Mouse (Mus musculus): ENCODE measurements around the gene Phf21a.

Gene Phf21a

GRCm38 (mm10) chr2:92240299-92240698 lies 147.4 kb downstream of the Phf21a start:
- ChIA-PET CTCF (interaction anchor here in 1 of 4 experiments (1.0 kb wide), 1 partner anchor 9 kb away, joined by 4 read pairs; no protein-coding TSS in a partner anchor), POLR2A (interaction anchor here in 1 of 4 experiments (0.8 to 2.3 kb wide), 5 partner anchors 7 to 28 kb away, joined by 3 to 6 read pairs (median 3); no protein-coding TSS in a partner anchor)

DNA sequence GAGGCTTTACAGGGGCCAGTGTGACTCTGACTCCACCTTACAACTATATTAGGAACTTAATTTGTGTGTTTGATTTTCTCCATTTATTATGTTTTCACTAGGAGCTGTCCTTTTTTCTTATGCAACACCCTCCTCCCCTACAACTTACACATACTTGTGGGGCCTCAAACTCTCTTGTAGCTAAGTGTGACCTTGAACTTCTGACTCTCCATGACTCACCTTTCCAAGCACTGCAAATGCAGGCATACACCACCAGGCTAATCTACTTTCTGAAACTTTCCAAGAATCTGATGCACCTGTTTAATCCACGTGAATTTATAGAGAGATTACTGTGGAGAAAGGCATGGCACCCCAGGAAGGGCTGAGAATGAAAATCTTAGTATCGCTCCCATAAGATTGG lies 147.9 kb downstream of the Phf21a start:
- ChIA-PET CTCF (interaction anchor here in 1 of 4 experiments (1.0 kb wide), 1 partner anchor 9 kb away, joined by 4 read pairs; no protein-coding TSS in a partner anchor), POLR2A (interaction anchor here in 1 of 4 experiments (0.9 to 2.3 kb wide), 4 partner anchors 8 to 28 kb away, joined by 3 to 6 read pairs (median 4); no protein-coding TSS in a partner anchor)

- CTCF ChIA-PET = no interaction called here
- POLR2A ChIA-PET = interaction anchor here in 1 of 4 experiments (0.9 to 2.3 kb wide), 4 partner anchors 8 to 27 kb away, joined by 3 to 6 read pairs (median 4); no protein-coding TSS in a partner anchor
These were observed 148.4 kb downstream of the Phf21a start for GRCm38 (mm10) chr2:92241317-92241716.

GRCm38 (mm10) chr2:92246112-92246511 lies 153.2 kb downstream of the Phf21a start:
- CTCF ChIA-PET = interaction anchor here in 2 of 4 experiments (0.5 to 0.7 kb wide), 4 partner anchors 168 to 601 kb away, joined by 3 to 10 read pairs (median 3); no protein-coding TSS in a partner anchor
- POLR2A ChIA-PET = interaction anchor here in 1 of 4 experiments (0.7 kb wide), 2 partner anchors 10 to 23 kb away, joined by 3 to 4 read pairs; no protein-coding TSS in a partner anchor

DNA sequence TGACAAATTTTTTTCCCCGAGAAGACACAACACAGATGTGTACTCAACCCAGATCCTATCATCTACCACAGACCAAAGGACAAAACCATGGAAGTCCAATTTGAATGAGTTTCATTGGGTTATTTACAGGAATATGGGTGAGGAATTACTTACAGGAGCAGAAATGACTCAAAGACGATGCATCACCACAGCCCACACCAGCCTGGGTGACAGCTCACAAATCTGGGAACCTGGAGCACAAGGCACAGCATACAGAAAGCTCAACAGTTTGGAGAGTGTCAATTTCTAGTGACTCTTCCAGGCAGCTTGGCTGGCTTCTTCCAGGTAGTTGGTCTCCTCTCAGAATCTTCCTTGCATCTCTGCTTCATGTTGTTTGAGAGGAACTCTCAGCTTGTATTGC lies 154.8 kb downstream of the Phf21a start:
- CTCF ChIA-PET = interaction anchor here in 1 of 4 experiments (0.5 kb wide), 1 partner anchor 33 kb away, joined by 6 read pairs; no protein-coding TSS in a partner anchor
- POLR2A ChIA-PET = interaction anchor here in 3 of 4 experiments (0.6 to 0.9 kb wide), 3 partner anchors 10 to 724 kb away, joined by 3 to 5 read pairs (median 3); no protein-coding TSS in a partner anchor

- POLR2A ChIA-PET = interaction anchor here in 1 of 4 experiments (0.5 to 1.4 kb wide), 2 partner anchors 9 to 521 kb away, joined by 3 read pairs; no protein-coding TSS in a partner anchor
These were observed 157.6 kb downstream of the Phf21a start for GRCm38 (mm10) chr2:92250472-92250871.

GRCm38 (mm10) chr2:92253777-92254176 lies 160.9 kb downstream of the Phf21a start:
- ChIA-PET CTCF (interaction anchor here in 2 of 4 experiments (0.5 to 0.6 kb wide), 2 partner anchors 71 to 1678 kb away, joined by 3 to 4 read pairs; no protein-coding TSS in a partner anchor), POLR2A (interaction anchor here in 1 of 4 experiments (0.7 to 1.1 kb wide), 2 partner anchors 9 to 14 kb away, joined by 3 read pairs; no protein-coding TSS in a partner anchor)

More at GRCm38 (mm10) chr2:92250472-92250871, 157.6 kb downstream of the Phf21a start:
- CTCF ChIA-PET = interaction anchor here in 1 of 4 experiments (0.5 kb wide), 1 partner anchor 31 kb away, joined by 15 read pairs; no protein-coding TSS in a partner anchor

GRCm38 (mm10) chr2:92256141-92256540 lies 163.2 kb downstream of the Phf21a start:
- ChIA-PET POLR2A (interaction anchor here in 2 of 4 experiments (0.6 to 1.2 kb wide), 3 partner anchors 8 to 89 kb away, joined by 3 to 4 read pairs (median 3); no protein-coding TSS in a partner anchor), CTCF (no interaction called here)

DNA sequence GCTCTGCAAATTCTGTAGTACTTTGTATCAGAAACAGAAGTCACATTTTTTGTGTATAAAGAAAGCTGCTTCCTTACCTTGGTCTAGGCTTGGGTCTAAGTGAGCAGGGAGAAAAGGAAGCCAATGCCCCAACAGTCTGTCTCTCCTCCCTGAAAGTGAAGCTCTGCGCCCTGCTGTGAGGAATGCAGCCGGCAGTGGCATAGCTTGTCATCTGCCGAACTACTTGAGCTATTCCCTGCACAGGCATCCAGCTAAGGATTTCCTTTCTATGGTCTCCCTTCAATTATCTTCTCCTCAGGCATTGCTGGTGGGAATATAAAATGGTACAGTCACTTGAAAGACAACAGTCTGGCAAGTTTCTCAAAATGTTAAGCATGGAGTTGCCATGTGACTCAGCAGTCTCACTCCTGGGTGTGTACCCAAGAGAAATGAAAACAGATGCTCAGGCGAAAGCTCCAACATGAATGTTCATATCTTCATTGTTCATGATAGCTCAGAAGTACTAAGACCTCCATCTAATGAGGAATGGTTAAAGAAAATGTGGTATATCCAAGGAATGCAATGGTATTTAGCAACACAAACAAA lies 164.5 kb downstream of the Phf21a start:
- POLR2A ChIA-PET = interaction anchor here in 2 of 4 experiments (0.7 to 1.1 kb wide), 4 partner anchors 9 to 44 kb away, joined by 3 to 5 read pairs (median 4); no protein-coding TSS in a partner anchor

DNA sequence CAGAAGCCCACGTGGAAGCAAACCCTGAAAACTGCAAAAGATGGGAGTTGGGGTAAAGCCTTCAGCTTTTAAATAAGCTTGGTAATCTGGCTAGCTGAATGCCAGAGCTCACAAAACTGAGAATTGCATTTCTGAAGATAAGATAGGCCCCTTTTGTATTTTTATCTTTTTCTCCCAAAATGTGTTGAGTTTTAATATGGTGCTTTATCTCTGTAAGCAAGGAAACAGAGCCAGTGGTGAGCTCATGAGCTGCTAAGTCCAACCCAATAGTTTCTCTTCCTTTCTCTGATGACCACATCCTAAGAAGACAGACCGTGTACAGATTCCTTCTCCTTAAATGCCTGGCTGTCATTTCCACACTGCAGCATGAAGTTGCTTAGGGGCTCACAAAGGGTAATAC lies 167.0 kb downstream of the Phf21a start:
- ChIA-PET POLR2A (interaction anchor here in 1 of 4 experiments (0.7 to 1.7 kb wide), 5 partner anchors 8 to 912 kb away, joined by 3 to 4 read pairs (median 3); no protein-coding TSS in a partner anchor), CTCF (no interaction called here)

More for the DNA sequence above, 164.5 kb downstream of the Phf21a start:
- CTCF ChIA-PET = interaction anchor here in 1 of 4 experiments (0.9 to 1.0 kb wide), 2 partner anchors 143 to 330 kb away, joined by 3 read pairs; no protein-coding TSS in a partner anchor

GRCm38 (mm10) chr2:92266100-92266617 lies 173.2 kb downstream of the Phf21a start:
- ChIA-PET POLR2A (no interaction called here), CTCF (no interaction called here)

GRCm38 (mm10) chr2:92269227-92269626 lies 176.3 kb downstream of the Phf21a start:
- CTCF ChIA-PET = interaction anchor here in 1 of 4 experiments (0.6 kb wide), 2 partner anchors 340 to 671 kb away, joined by 3 read pairs; no protein-coding TSS in a partner anchor
- POLR2A ChIA-PET = interaction anchor here in 1 of 4 experiments (0.5 to 2.0 kb wide), 6 partner anchors 12 to 1051 kb away, joined by 3 to 6 read pairs (median 4); no protein-coding TSS in a partner anchor

DNA sequence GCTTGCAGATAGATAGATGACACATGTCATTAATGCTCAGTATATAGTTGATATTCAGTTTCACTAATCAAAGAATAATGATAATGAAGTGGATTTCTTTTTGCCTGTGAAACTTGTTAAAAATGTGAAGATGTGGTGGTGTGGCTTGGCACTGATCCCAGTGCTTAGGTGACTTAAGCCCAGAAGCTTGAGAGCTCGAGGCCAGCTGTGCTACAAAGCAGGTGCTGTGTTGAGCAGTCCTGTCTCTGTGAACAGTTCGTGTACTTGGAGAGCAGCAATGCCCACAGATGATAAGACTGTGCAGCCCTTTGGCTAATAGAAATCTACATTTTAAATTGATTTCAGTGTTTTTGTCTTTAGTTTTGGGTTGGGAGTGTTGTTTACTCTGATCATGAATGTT lies 179.6 kb downstream of the Phf21a start:
- CTCF ChIA-PET = no interaction called here

DNA sequence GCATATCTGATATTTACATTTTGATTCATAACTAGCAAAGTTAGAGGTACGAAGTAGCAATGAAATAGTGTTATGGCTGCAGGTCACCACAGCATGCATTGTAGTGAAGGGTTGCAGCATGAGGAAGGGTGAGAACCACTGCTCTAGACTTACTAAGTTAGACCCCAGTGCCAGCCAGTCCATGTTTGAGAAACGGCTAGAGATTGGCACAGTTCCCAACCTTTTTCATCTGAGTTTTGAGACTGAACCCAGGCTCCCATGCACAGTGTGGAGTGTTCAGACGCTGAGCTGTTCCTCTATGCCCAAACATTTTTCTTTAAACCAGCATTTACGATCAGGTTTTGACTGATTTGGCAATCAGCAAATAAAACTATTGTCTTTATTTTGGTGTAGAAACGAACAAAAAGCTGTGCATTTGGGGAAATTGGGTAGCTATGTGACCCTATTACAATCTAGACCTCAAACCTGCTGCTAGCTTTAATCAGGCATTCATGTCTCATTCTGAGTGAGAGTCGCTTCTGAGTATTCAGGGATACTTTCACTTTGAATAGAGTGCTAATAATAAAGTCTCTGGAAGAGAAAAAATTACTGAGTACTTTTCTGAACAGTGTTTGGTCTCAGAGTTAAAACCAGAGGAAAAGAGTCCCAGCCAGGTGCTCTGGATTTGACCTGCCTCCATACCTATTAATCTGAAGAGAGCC lies 180.3 kb downstream of the Phf21a start:
- CTCF ChIA-PET = no interaction called here
- POLR2A ChIA-PET = interaction anchor here in 1 of 4 experiments (0.8 to 1.1 kb wide), 2 partner anchors 13 to 305 kb away, joined by 3 read pairs; no protein-coding TSS in a partner anchor

More for the DNA sequence above, 179.6 kb downstream of the Phf21a start:
- POLR2A ChIA-PET = no interaction called here

GRCm38 (mm10) chr2:92273802-92274183 lies 180.9 kb downstream of the Phf21a start:
- CTCF ChIA-PET = no interaction called here
- POLR2A ChIA-PET = interaction anchor here in 1 of 4 experiments (0.8 to 1.1 kb wide), 2 partner anchors 14 to 305 kb away, joined by 3 read pairs; no protein-coding TSS in a partner anchor

- ChIA-PET CTCF (interaction anchor here in 2 of 4 experiments (0.6 to 1.2 kb wide), 2 partner anchors 111 to 208 kb away, joined by 3 to 4 read pairs; no protein-coding TSS in a partner anchor), POLR2A (interaction anchor here in 1 of 4 experiments (0.6 to 1.3 kb wide), 2 partner anchors 18 to 139 kb away, joined by 3 to 4 read pairs; no protein-coding TSS in a partner anchor)
These were observed 184.9 kb downstream of the Phf21a start for GRCm38 (mm10) chr2:92277787-92278186.

- ChIA-PET CTCF (no interaction called here), POLR2A (no interaction called here)
These were observed 185.7 kb downstream of the Phf21a start for GRCm38 (mm10) chr2:92278663-92279062.

- POLR2A ChIA-PET = interaction anchor here in 1 of 4 experiments (1.1 kb wide), 1 partner anchor 88 kb away, joined by 3 read pairs; no protein-coding TSS in a partner anchor
- CTCF ChIA-PET = no interaction called here
These were observed 186.5 kb downstream of the Phf21a start for GRCm38 (mm10) chr2:92279398-92279797.
